Mouse (Mus musculus) kidney, adult 2 months (tissue): ENCODE data around the gene Dnajc7.

Experiments
- CTCF ChIP-seq: fragments of 200-500 bp; conservative IDR thresholded peaks from 2 replicates; pipeline ENCODE4 v1.5.1; 2011; ENCODE audit warnings: low read depth, mild to moderate bottlenecking, control low read depth, low read length, moderate library complexity, mixed read lengths; ENCODE audit not compliant: insufficient read depth, insufficient read length
- POLR2A ChIP-seq: fragments of 200-500 bp; IDR thresholded peaks from one replicate; pipeline ENCODE4 v1.6.1; 2011; ENCODE audit warnings: low read depth, low read length, control low read depth

GRCm38 (mm10) chr11:100659806-100660205 is 39.8 kb upstream of the Dnajc7 start:
- TF ChIP-seq CTCF = no peak
- no peak for TF ChIP-seq POLR2A
